ENCODE assay signal across 7 mouse cellular contexts in the genomic region with DNA sequence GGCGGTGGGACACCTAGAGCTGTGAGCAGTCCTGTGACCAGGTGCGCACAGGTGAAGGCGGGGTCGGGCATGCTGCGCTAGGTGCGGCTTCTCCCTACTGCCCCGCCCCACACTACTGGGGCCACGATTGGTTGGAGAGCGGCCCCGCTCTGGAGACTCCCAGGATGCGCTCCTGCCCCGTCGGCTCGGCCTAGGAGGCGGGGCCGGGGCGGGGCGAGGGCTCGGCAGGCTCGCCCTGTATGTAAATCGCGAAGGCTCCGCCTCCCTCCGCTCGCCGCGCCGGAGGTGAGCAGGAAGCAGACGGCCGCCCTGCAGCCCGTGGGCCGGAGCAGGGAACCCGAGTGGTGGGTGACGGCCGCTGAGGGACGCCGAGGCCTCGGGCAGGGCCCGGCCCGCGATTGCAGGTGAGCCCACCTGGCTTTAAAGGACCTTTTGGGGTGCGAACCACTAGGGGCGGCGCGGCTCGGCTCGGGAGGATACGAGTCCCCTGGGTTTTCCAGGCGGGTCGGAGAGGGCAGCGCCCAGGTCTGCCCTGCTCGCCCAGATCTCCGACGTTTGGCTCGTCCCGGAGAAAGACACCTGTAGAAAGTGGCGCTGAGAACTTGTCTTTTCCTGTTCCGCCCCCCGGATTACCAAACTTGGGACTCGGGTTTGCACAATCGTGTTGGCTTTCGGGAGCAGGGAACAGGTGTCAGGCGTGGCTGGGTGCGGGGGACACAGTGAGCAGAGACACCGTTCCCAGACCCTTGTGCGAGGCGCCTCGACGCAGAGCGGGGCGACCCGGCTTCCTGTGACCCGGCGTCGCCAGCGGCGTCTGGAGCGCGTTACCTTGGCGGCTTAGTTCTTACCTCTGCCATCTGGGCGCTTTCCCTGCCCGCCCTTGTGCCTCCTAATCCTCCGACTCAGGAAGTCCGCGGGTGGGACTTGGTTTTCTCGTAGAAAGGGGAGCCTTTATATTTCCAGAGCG. TPM values are rescaled to one million over a fixed set of nuclear protein-coding genes. Genes with fewer than 3 reads are reported as not detected.
DNase-seq lines count a peak whose midpoint lies in the region; ATAC-seq lines count a peak whose summit lies in the region.

Gene Llgl2 (plus strand): TSS at position 276 of the 967 bp plus-strand sequence.

- under 1% methylated on average over 86 of the region's 87 CpGs for WGBS in hindbrain, embryonic 14.5 days
- WGBS in limb, embryonic 11.5 days: under 1% methylated on average over 87 of the region's 87 CpGs
- WGBS in midbrain, embryonic 12.5 days: under 1% methylated on average over 87 of the region's 87 CpGs

- peaks cover 11% of the 10 kb centered on the region; the same call in 1 of the 2 replicates for H3K4me1 ChIP-seq in hindbrain, embryonic 14.5 days (replicated peaks; ENCODE audit: control insufficient read depth, insufficient read depth, low read length)
- H3K4me1 ChIP-seq in limb, embryonic 11.5 days (ENCODE audit: control insufficient read depth, insufficient read depth, low read length): no peaks in the 10 kb centered on the region
- H3K4me1 ChIP-seq in midbrain, embryonic 12.5 days: peaks cover 17% of the 10 kb centered on the region

- peak within 1 kb of the TSS; percentile 52; the same call in 1 of the 2 replicates for H3K9ac ChIP-seq in hindbrain, embryonic 14.5 days
- peak within 1 kb of the TSS; percentile 55 for H3K9ac ChIP-seq in limb, embryonic 11.5 days (ENCODE audit: low read length)
- peak within 1 kb of the TSS; percentile 58 for H3K9ac ChIP-seq in midbrain, embryonic 12.5 days (replicated peaks)

- DNase-seq in T-cell, adult 2 months (ENCODE audit: low spot score): peak; percentile 81
- DNase-seq in cerebellum, adult 9-10 months: peak; percentile 79
- DNase-seq in gastrocnemius, adult 18-20 months (ENCODE audit: low spot score): peak; percentile 80
- peak; percentile 63 for DNase-seq in hindbrain, embryonic 14.5 days (ENCODE audit: low spot score)
- DNase-seq in limb, embryonic 11.5 days (ENCODE audit: low spot score): peak; percentile 88
- DNase-seq in skeletal muscle tissue, adult 2 months (ENCODE audit: low read depth, low spot score): peak; percentile 77

- peak; percentile 80; the same call in 1 of the 2 replicates for ATAC-seq in hindbrain, embryonic 14.5 days (ENCODE audit: low FRiP score)
- peak; percentile 90 for ATAC-seq in limb, embryonic 11.5 days (ENCODE audit: insufficient number of reproducible peaks, low FRiP score, low TSS enrichment, low read depth)
- peak; percentile 93 for ATAC-seq in midbrain, embryonic 12.5 days (ENCODE audit: low FRiP score, low read depth)

- H3K36me3 ChIP-seq in hindbrain, embryonic 14.5 days (replicated peaks; ENCODE audit: control insufficient read depth, insufficient read depth): peaks cover 36% of the 10 kb centered on the region
- peaks cover 6% of the 10 kb centered on the region; the same call in 1 of the 2 replicates for H3K36me3 ChIP-seq in limb, embryonic 11.5 days (ENCODE audit: control insufficient read depth, insufficient read depth, low read length)
- peaks cover 33% of the 10 kb centered on the region for H3K36me3 ChIP-seq in midbrain, embryonic 12.5 days

- H3K27me3 ChIP-seq in hindbrain, embryonic 14.5 days (ENCODE audit: control insufficient read depth, insufficient read depth, low read length): peaks cover 27% of the 10 kb centered on the region
- peaks cover 3% of the 10 kb centered on the region; the same call in 1 of the 2 replicates for H3K27me3 ChIP-seq in limb, embryonic 11.5 days (ENCODE audit: control insufficient read depth, insufficient read depth, low read length)
- H3K27me3 ChIP-seq in midbrain, embryonic 12.5 days: peaks cover 71% of the 10 kb centered on the region

- peak within 1 kb of the TSS; percentile 97 for H3K4me2 ChIP-seq in hindbrain, embryonic 14.5 days (replicated peaks)
- H3K4me2 ChIP-seq in limb, embryonic 11.5 days (ENCODE audit: low read depth, severe bottlenecking): peak within 1 kb of the TSS; percentile 97
- H3K4me2 ChIP-seq in midbrain, embryonic 12.5 days (replicated peaks): peak within 1 kb of the TSS; percentile 94

- H3K9me3 ChIP-seq in hindbrain, embryonic 14.5 days (ENCODE audit: control insufficient read depth, low read length): no peaks in the 10 kb centered on the region
- H3K9me3 ChIP-seq in limb, embryonic 11.5 days (ENCODE audit: control insufficient read depth, low read length): no peaks in the 10 kb centered on the region
- H3K9me3 ChIP-seq in midbrain, embryonic 12.5 days: no peaks in the 10 kb centered on the region

- H3K27ac ChIP-seq in hindbrain, embryonic 14.5 days: no peak within 1 kb of the TSS
- H3K27ac ChIP-seq in limb, embryonic 11.5 days (replicated peaks; ENCODE audit: low read depth, low read length): no peak within 1 kb of the TSS
- no peak within 1 kb of the TSS for H3K27ac ChIP-seq in midbrain, embryonic 12.5 days (replicated peaks)

- peak within 1 kb of the TSS; percentile 57 for H3K4me3 ChIP-seq in hindbrain, embryonic 14.5 days (replicated peaks; ENCODE audit: low read length)
- H3K4me3 ChIP-seq in limb, embryonic 11.5 days (ENCODE audit: low read depth, low read length): peak within 1 kb of the TSS; percentile 64
- peak within 1 kb of the TSS; percentile 66 for H3K4me3 ChIP-seq in midbrain, embryonic 12.5 days

RNA-seq across cellular contexts. Expression of gene Llgl2, which starts in this region (rescaled TPM):
- total RNA-seq in gastrocnemius, adult 18-20 months (2021): 1 to 10 TPM; 6.3 to 8.1 TPM
- polyA plus RNA-seq in hindbrain, embryonic 14.5 days (2014; fragmentation: Nextera tagmentation; extraction: Ambion mirVana): 1.3 and 2.4 TPM in 2 replicates
- polyA plus RNA-seq in limb, embryonic 11.5 days (2014; fragmentation: Nextera tagmentation; extraction: Ambion mirVana): 6.2 and 8.5 TPM in 2 replicates
- 3.7 and 4.4 TPM in 2 replicates for polyA plus RNA-seq in midbrain, embryonic 12.5 days (2016; fragmentation: Nextera tagmentation; extraction: Ambion mirVana)
